Mouse (Mus musculus) stomach, adult 2 months (tissue): Measurements from ENCODE around the gene Gm13102. TPM values are rescaled to one million over a fixed set of nuclear protein-coding genes. Genes with fewer than 3 reads are reported as not detected.

Source experiments
- polyA plus RNA-seq: library from polyadenylated mRNA; depleted of rRNA; stranded (reverse); fragments of >200 nt; gene quantifications from 2 replicates; pipeline ENCODE4 v1.2.3, GENCODE M21; 2012; rRNA removed

The Gm13102 gene
- polyA plus RNA-seq, result not detected in 2 replicates

DNA sequence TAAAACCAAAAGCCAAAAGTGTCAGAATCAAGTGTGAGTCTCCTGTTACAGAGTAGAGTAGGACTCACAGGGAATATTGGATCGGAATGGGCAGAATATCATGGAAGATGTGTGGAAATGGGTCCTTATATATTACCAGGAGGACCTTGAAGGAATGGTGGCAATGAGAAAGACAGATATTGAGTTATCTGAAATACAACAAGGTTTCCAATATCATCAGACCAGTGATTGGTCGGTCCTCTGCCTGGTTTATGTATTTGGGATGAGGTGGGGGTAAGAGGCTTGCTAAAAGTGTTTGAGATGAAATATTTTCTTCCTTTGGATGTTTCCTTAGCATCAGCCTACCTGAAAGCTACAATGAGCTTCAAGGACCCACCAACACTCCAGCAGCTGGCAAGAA, at the start of gene Gm13102:
Gene Gm13102, plus strand, starts transcription at position 301 of the 400 bp plus-strand sequence.

DNA sequence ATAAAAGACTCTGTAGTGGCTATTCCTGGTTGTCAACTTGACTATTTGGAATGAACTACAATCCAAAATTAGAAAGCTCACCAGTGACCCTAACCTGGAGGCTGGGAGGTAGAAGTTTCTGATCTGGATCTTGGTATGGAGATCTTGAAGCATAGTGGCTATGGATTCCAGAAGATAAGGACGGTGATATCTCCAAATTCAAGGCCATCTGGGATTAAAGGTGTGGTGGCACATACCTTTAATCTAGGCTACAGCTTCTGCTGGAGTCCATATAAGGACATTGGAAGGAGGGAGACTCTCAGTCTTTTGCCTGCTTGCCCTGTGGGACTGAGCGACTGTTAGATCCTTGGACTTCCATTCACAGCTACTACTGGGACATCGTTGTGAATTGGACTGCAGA, 47.4 kb upstream of the Gm13102 start, which contains the start of gene Pramel4:
Gene Pramel4, plus strand, starts transcription at position 301 of the 400 bp plus-strand sequence.

Other genes starting within 250 kb of the Gm13102 start
- not detected in 2 replicates for gene Pramef6, start 206.1 kb upstream of the Gm13102 start, polyA plus RNA-seq
- not detected in 2 replicates for gene Pramef25, start 155.5 kb upstream of the Gm13102 start, polyA plus RNA-seq
- not detected in 2 replicates for gene Gm13101, start 139.5 kb upstream of the Gm13102 start, polyA plus RNA-seq
- gene Pramef17, start 112.1 kb upstream of the Gm13102 start, polyA plus RNA-seq, result not detected in 2 replicates
- gene Pramel4, start 47.3 kb upstream of the Gm13102 start, polyA plus RNA-seq, result not detected in 2 replicates
- not detected in 2 replicates for gene Oog3, start 56.2 kb downstream of the Gm13102 start, polyA plus RNA-seq
- gene Oog2, start 84.2 kb downstream of the Gm13102 start, polyA plus RNA-seq, result not detected in 2 replicates
- gene C87977, start 106.8 kb downstream of the Gm13102 start, polyA plus RNA-seq, result not detected in 2 replicates
- gene Pramel5, start 174.0 kb downstream of the Gm13102 start, polyA plus RNA-seq, result not detected in 2 replicates
- gene Gm13128, start 223.8 kb downstream of the Gm13102 start, polyA plus RNA-seq, result not detected in 2 replicates